Mouse (Mus musculus) C2C12 (cell line): ENCODE data around the gene Xab2. TPM values are rescaled to one million over a fixed set of nuclear protein-coding genes. Genes with fewer than 3 reads are reported as not detected.

Experiments used
- H3K27me3 ChIP-seq: one replicate; pipeline ENCODE4 v1.6.1; 2011; ENCODE audit not compliant: control insufficient read depth, insufficient read depth, insufficient read length
- H3K36me3 ChIP-seq: one replicate; pipeline ENCODE4 v1.6.1; 2011; ENCODE audit not compliant: control insufficient read depth, insufficient read depth
- H3K4me3 ChIP-seq: one replicate; pipeline ENCODE4 v1.5.1; 2011; ENCODE audit warnings: mild to moderate bottlenecking, control low read depth; ENCODE audit not compliant: poor library complexity, insufficient read depth, severe bottlenecking
- H3K79me2 ChIP-seq: one replicate; pipeline ENCODE4 v1.6.1; 2011; ENCODE audit not compliant: control insufficient read depth, insufficient read depth
- H3K79me3 ChIP-seq: one replicate; pipeline ENCODE4 v1.6.1; 2011; ENCODE audit warnings: low read depth, control low read depth
- H3ac ChIP-seq: one replicate; pipeline ENCODE3; 2011; ENCODE audit warnings: low read depth; ENCODE audit not compliant: control insufficient read depth, insufficient read length
- CEBPB ChIP-seq: IDR thresholded peaks from one replicate; pipeline ENCODE4 v1.6.1; 2011; ENCODE audit warnings: low read depth, mild to moderate bottlenecking, control low read depth, moderate library complexity
- CTCF ChIP-seq: IDR thresholded peaks from one replicate; pipeline ENCODE4 v1.5.1; 2011; ENCODE audit not compliant: control insufficient read depth, insufficient read depth, insufficient read length
- FOSL1 ChIP-seq: IDR thresholded peaks from one replicate; pipeline ENCODE4 v1.8.0; 2011; ENCODE audit warnings: mild to moderate bottlenecking, low read length; ENCODE audit not compliant: poor library complexity, insufficient read depth, severe bottlenecking
- MAX ChIP-seq: IDR thresholded peaks from one replicate; pipeline ENCODE4 v1.6.1; 2011; ENCODE audit warnings: mild to moderate bottlenecking, control low read depth
- MYOD1 ChIP-seq: IDR thresholded peaks from one replicate; pipeline ENCODE4 v1.6.1; 2011; ENCODE audit warnings: low read depth; ENCODE audit not compliant: control insufficient read depth, insufficient read length
- MYOG ChIP-seq: IDR thresholded peaks from one replicate; pipeline ENCODE4 v1.6.1; 2011; ENCODE audit not compliant: control insufficient read depth, insufficient read length; ENCODE audit errors: extremely low read depth
- USF1 ChIP-seq: IDR thresholded peaks from one replicate; pipeline ENCODE4 v1.6.1; 2011; ENCODE audit warnings: low read depth, mild to moderate bottlenecking, control low read depth, moderate library complexity
- polyA plus RNA-seq: library from polyadenylated mRNA; unstranded; fragments of >200 nt; fragmentation: generic; extraction: Trizol; gene quantifications from one replicate; pipeline ENCODE4 v1.2.1, GENCODE M21; 2012; ENCODE audit warnings: missing spikeins

The Xab2 gene
- polyA plus RNA-seq, 1 experiment = 38.2 TPM

DNA sequence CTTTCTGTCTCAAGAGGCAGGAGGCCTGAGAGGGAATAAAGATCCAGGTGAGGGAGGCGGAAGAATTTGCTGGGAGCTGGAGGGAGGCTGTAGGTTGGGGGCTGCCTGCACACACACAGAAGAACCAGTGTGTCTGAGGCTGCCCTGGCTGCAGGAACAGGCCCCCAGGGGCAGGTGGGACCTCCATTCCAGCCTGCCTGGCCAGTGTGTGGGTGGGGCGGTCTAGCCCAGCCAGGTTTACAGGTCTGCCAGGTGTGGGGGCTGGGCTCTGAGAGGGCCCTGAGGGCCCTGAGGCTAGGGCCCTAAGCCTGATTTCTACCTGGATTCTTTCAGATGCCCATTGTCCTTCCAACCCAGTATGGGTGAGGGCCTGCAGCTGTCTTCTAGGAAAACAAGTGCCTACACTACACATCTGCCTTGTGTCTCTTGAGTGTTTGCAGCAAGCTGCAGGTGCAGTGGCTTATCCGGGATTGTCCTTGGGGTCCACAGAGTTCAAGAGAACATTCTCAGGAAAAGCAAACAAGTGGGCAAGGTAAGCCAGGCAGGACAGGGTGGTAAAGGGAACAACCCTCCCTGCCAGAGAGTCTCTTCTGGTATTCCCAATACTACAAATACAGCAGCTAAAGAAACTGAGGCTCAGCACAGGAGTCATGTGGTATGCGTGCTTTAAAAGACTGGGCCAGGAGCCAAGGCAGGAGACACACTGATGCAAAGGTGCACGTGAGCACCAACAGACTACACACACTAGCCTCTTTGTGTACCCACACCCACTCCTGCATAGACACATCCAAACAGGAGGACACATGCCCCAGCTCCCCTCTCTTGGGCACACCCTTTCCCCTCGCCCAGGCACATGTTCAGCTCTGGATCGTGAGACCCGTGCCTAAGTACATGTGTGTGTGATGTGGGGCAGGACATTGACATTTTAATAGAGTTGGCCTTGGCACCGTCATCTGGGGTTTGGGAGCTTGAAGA, 41.4 kb downstream of the Xab2 start:
- no peak overlapping the region for H3ac ChIP-seq
- H3K27me3 ChIP-seq = peaks cover 11% of the 10 kb centered on the region
- no peak overlapping the region for H3K4me3 ChIP-seq
- TF ChIP-seq MYOG = no peak
- TF ChIP-seq USF1 = no peak
- no peak for TF ChIP-seq MYOD1
- TF ChIP-seq CEBPB = no peak
- no peak for TF ChIP-seq MAX
- TF ChIP-seq FOSL1 = no peak
- no peak for TF ChIP-seq CTCF
- no peaks in the 10 kb centered on the region for H3K79me3 ChIP-seq
- H3K36me3 ChIP-seq = no peaks in the 10 kb centered on the region
- no peaks in the 10 kb centered on the region for H3K79me2 ChIP-seq

- Histone ChIP-seq H3K36me3 (no peaks in the 10 kb centered on the region), H3K79me2 (no peaks in the 10 kb centered on the region), H3K79me3 (no peaks in the 10 kb centered on the region), H3ac (no peak overlapping the region), H3K4me3 (no peak overlapping the region), H3K27me3 (peaks cover 11% of the 10 kb centered on the region)
- TF ChIP-seq CTCF (no peak), MAX (no peak), USF1 (no peak), MYOG (no peak), MYOD1 (no peak), CEBPB (no peak), FOSL1 (no peak)
These were observed 44.7 kb downstream of the Xab2 start for GRCm38 (mm10) chr8:3576211-3576960.

GRCm38 (mm10) chr8:3574546-3574945, 46.6 kb downstream of the Xab2 start:
- Histone ChIP-seq H3K79me2 (no peaks in the 10 kb centered on the region), H3K79me3 (no peaks in the 10 kb centered on the region), H3K36me3 (no peaks in the 10 kb centered on the region), H3K27me3 (peaks cover 4% of the 10 kb centered on the region), H3ac (no peak overlapping the region), H3K4me3 (no peak overlapping the region)
- TF ChIP-seq MYOG (no peak), CTCF (no peak), CEBPB (no peak), MYOD1 (no peak)

DNA sequence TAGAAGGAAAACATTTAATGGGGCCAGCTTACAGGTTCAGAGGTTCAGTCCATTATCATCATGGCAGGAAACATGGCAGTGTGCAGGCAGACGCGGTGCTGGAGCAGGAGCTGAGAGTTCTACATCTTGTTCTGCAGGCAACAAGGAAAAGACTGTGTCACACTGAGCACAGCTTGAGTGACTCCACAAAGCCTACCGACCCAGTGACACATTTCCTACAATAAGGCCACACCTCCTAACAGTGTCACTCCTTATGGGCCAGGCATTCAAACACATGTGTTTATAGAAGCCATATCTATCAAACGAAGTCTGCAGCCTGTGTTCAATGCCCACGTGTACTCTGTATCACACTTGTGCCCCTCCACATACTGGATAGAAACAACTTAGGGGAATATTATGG, 51.3 kb downstream of the Xab2 start:
- Histone ChIP-seq H3K79me2 (no peaks in the 10 kb centered on the region), H3K27me3 (peaks cover 3% of the 10 kb centered on the region), H3K79me3 (no peaks in the 10 kb centered on the region), H3K4me3 (no peak overlapping the region), H3ac (no peak overlapping the region), H3K36me3 (no peaks in the 10 kb centered on the region)
- TF ChIP-seq MAX (no peak), MYOG (no peak), MYOD1 (no peak), CTCF (no peak), CEBPB (no peak), USF1 (no peak)

- Histone ChIP-seq H3K79me3 (no peaks in the 10 kb centered on the region), H3K4me3 (no peak overlapping the region), H3ac (no peak overlapping the region), H3K27me3 (peaks cover 3% of the 10 kb centered on the region), H3K36me3 (no peaks in the 10 kb centered on the region), H3K79me2 (no peaks in the 10 kb centered on the region)
- no peak for TF ChIP-seq MAX
- no peak for TF ChIP-seq USF1
- TF ChIP-seq FOSL1 = no peak
- TF ChIP-seq MYOD1 = no peak
- TF ChIP-seq CTCF = no peak
- TF ChIP-seq MYOG = no peak
- no peak for TF ChIP-seq CEBPB
These were observed 52.7 kb downstream of the Xab2 start for GRCm38 (mm10) chr8:3568378-3568777.
